Mouse (Mus musculus): ENCODE measurements around the gene Xab2. TPM values are rescaled to one million over a fixed set of nuclear protein-coding genes. Genes with fewer than 3 reads are reported as not detected.

Gene Xab2
- polyA plus RNA-seq, 1 experiment from 2014 or later: 65.1 TPM

- Histone ChIP-seq H3K27ac (no peak overlapping the region), H3K9me3 (no peaks in the 10 kb centered on the region), H3K4me2 (replicated peaks) (no peak overlapping the region), H3K4me1 (no peaks in the 10 kb centered on the region), H3K27me3 (no peaks in the 10 kb centered on the region), H3K4me3 (no peak overlapping the region), H3K36me3 (no peaks in the 10 kb centered on the region), H3K9ac (no peak overlapping the region)
- no peak for ATAC-seq (ENCODE audit: insufficient number of reproducible peaks, insufficient read depth, low FRiP score, low TSS enrichment)
- 78% methylated on average over 4 of the region's 4 CpGs for WGBS
Measured at GRCm38 (mm10) chr8:3647561-3647960, 26.4 kb upstream of the Xab2 start.

GRCm38 (mm10) chr8:3646824-3647531 is 25.9 kb upstream of the Xab2 start:
- WGBS: 78% methylated on average over 6 of the region's 6 CpGs
- H3K9me3 ChIP-seq: no peaks in the 10 kb centered on the region
- no peak overlapping the region for H3K4me3 ChIP-seq
- no peaks in the 10 kb centered on the region for H3K27me3 ChIP-seq
- no peaks in the 10 kb centered on the region for H3K36me3 ChIP-seq
- no peaks in the 10 kb centered on the region for H3K4me1 ChIP-seq
- H3K4me2 ChIP-seq (replicated peaks): no peak overlapping the region
- H3K27ac ChIP-seq: no peak overlapping the region
- H3K9ac ChIP-seq: no peak overlapping the region
- no peak for ATAC-seq (ENCODE audit: insufficient number of reproducible peaks, insufficient read depth, low FRiP score, low TSS enrichment)

GRCm38 (mm10) chr8:3645804-3646203 is 24.7 kb upstream of the Xab2 start:
- 22% methylated on average over 5 of the region's 5 CpGs for WGBS
- H3K27me3 ChIP-seq: no peaks in the 10 kb centered on the region

GRCm38 (mm10) chr8:3631478-3631875 is 10.4 kb upstream of the Xab2 start:
- peak overlapping the region; percentile 74 for H3K4me2 ChIP-seq (replicated peaks)
- no peak overlapping the region for H3K27ac ChIP-seq
- no peaks in the 10 kb centered on the region for H3K9me3 ChIP-seq
- H3K4me3 ChIP-seq: peak overlapping the region; percentile 51
- peaks cover 26% of the 10 kb centered on the region for H3K27me3 ChIP-seq
- WGBS: 8% methylated on average over 8 of the region's 8 CpGs
- H3K9ac ChIP-seq: no peak overlapping the region
- H3K4me1 ChIP-seq: no peaks in the 10 kb centered on the region
- H3K36me3 ChIP-seq: no peaks in the 10 kb centered on the region
- ATAC-seq (ENCODE audit: insufficient number of reproducible peaks, insufficient read depth, low FRiP score, low TSS enrichment): 0 out of 2 replicates have a peak, but pooled peaks have one; percentile 13

More at GRCm38 (mm10) chr8:3645804-3646203, 24.7 kb upstream of the Xab2 start:
- no peak overlapping the region for H3K4me2 ChIP-seq (replicated peaks)
- no peaks in the 10 kb centered on the region for H3K36me3 ChIP-seq
- no peaks in the 10 kb centered on the region for H3K9me3 ChIP-seq
- H3K27ac ChIP-seq: no peak overlapping the region
- H3K4me1 ChIP-seq: no peaks in the 10 kb centered on the region
- no peak overlapping the region for H3K4me3 ChIP-seq
- no peak for ATAC-seq (ENCODE audit: insufficient number of reproducible peaks, insufficient read depth, low FRiP score, low TSS enrichment)
- H3K9ac ChIP-seq: no peak overlapping the region

GRCm38 (mm10) chr8:3630647-3631477 is 9.7 kb upstream of the Xab2 start, which contains the start of gene Stxbp2:
Stxbp2 (plus strand) TSS chr8:3630955.
- H3K36me3 ChIP-seq: no peaks in the 10 kb centered on the region
- peak within 1 kb of the TSS; percentile 33; the same call in 1 of the 2 replicates for H3K9ac ChIP-seq
- H3K4me2 ChIP-seq (replicated peaks): peak within 1 kb of the TSS; percentile 74
- 6% methylated on average over 47 of the region's 47 CpGs for WGBS
- no peaks in the 10 kb centered on the region for H3K9me3 ChIP-seq
- H3K27ac ChIP-seq: no peak within 1 kb of the TSS
- H3K27me3 ChIP-seq: peaks cover 26% of the 10 kb centered on the region
- 0 out of 2 replicates have a peak, but pooled peaks have one; percentile 67 for ATAC-seq (ENCODE audit: insufficient number of reproducible peaks, insufficient read depth, low FRiP score, low TSS enrichment)
- no peaks in the 10 kb centered on the region for H3K4me1 ChIP-seq
- peak within 1 kb of the TSS; percentile 51 for H3K4me3 ChIP-seq

GRCm38 (mm10) chr8:3628014-3628413 is 6.9 kb upstream of the Xab2 start:
- ATAC-seq (ENCODE audit: insufficient number of reproducible peaks, insufficient read depth, low FRiP score, low TSS enrichment): no peak
- 32% methylated on average over 5 of the region's 5 CpGs for WGBS
- Histone ChIP-seq H3K27ac (no peak overlapping the region), H3K27me3 (peaks cover 26% of the 10 kb centered on the region), H3K4me1 (no peaks in the 10 kb centered on the region), H3K36me3 (no peaks in the 10 kb centered on the region), H3K4me3 (no peak overlapping the region), H3K9ac (no peak overlapping the region), H3K4me2 (replicated peaks) (no peak overlapping the region), H3K9me3 (no peaks in the 10 kb centered on the region)

- Histone ChIP-seq H3K4me3 (no peak overlapping the region), H3K36me3 (no peaks in the 10 kb centered on the region), H3K4me2 (replicated peaks) (no peak overlapping the region), H3K9me3 (no peaks in the 10 kb centered on the region), H3K9ac (no peak overlapping the region), H3K27me3 (peaks cover 25% of the 10 kb centered on the region), H3K27ac (no peak overlapping the region), H3K4me1 (peaks cover 3% of the 10 kb centered on the region; the same call in 1 of the 2 replicates)
- WGBS: 63% methylated on average over 5 of the region's 5 CpGs
- ATAC-seq (ENCODE audit: insufficient number of reproducible peaks, insufficient read depth, low FRiP score, low TSS enrichment): no peak
Measured at GRCm38 (mm10) chr8:3626971-3627370, 5.9 kb upstream of the Xab2 start.

GRCm38 (mm10) chr8:3625445-3625844 is 4.3 kb upstream of the Xab2 start, which contains the start of gene Pcp2:
Pcp2 (minus strand) TSS chr8:3625545.
- no peak for ATAC-seq (ENCODE audit: insufficient number of reproducible peaks, insufficient read depth, low FRiP score, low TSS enrichment)
- Histone ChIP-seq H3K27ac (no peak within 1 kb of the TSS), H3K27me3 (peaks cover 12% of the 10 kb centered on the region), H3K4me2 (replicated peaks) (no peak within 1 kb of the TSS), H3K4me1 (peaks cover 5% of the 10 kb centered on the region), H3K36me3 (no peaks in the 10 kb centered on the region), H3K4me3 (no peak within 1 kb of the TSS), H3K9ac (no peak within 1 kb of the TSS), H3K9me3 (no peaks in the 10 kb centered on the region)
- WGBS: 43% methylated on average over 1 of the region's 1 CpGs

- 0 out of 2 replicates have a peak, but pooled peaks cover 15% of the 10 kb centered on the region for H3K36me3 ChIP-seq
- H3K27me3 ChIP-seq: no peaks in the 10 kb centered on the region
- peak overlapping the region; percentile 57 for H3K9ac ChIP-seq
- H3K4me1 ChIP-seq: peaks cover 13% of the 10 kb centered on the region
- WGBS: 62% methylated on average over 8 of the region's 8 CpGs
- H3K4me2 ChIP-seq (replicated peaks): peak overlapping the region; percentile 71
- no peak for ATAC-seq (ENCODE audit: insufficient number of reproducible peaks, insufficient read depth, low FRiP score, low TSS enrichment)
- H3K9me3 ChIP-seq: no peaks in the 10 kb centered on the region
- H3K4me3 ChIP-seq: peak overlapping the region; percentile 95
- no peak overlapping the region for H3K27ac ChIP-seq
Measured at GRCm38 (mm10) chr8:3622119-3622518, 1.0 kb upstream of the Xab2 start.

- Histone ChIP-seq H3K36me3 (peaks cover 74% of the 10 kb centered on the region), H3K4me3 (no peak overlapping the region), H3K27ac (no peak overlapping the region)
Measured at GRCm38 (mm10) chr8:3609816-3610150, 11.3 kb downstream of the Xab2 start.

GRCm38 (mm10) chr8:3609046-3609815 is 11.9 kb downstream of the Xab2 start:
- no peak overlapping the region for H3K9ac ChIP-seq
- no peaks in the 10 kb centered on the region for H3K27me3 ChIP-seq
- H3K4me1 ChIP-seq: no peaks in the 10 kb centered on the region
- H3K4me3 ChIP-seq: no peak overlapping the region
- 86% methylated on average over 12 of the region's 12 CpGs for WGBS
- no peaks in the 10 kb centered on the region for H3K9me3 ChIP-seq
- H3K36me3 ChIP-seq: peaks cover 68% of the 10 kb centered on the region
- no peak overlapping the region for H3K4me2 ChIP-seq (replicated peaks)
- no peak overlapping the region for H3K27ac ChIP-seq
- ATAC-seq (ENCODE audit: insufficient number of reproducible peaks, insufficient read depth, low FRiP score, low TSS enrichment): no peak

More at GRCm38 (mm10) chr8:3609816-3610150, 11.3 kb downstream of the Xab2 start:
- ATAC-seq (ENCODE audit: insufficient number of reproducible peaks, insufficient read depth, low FRiP score, low TSS enrichment): no peak
- Histone ChIP-seq H3K9ac (no peak overlapping the region), H3K27me3 (no peaks in the 10 kb centered on the region), H3K4me1 (no peaks in the 10 kb centered on the region), H3K9me3 (no peaks in the 10 kb centered on the region), H3K4me2 (replicated peaks) (no peak overlapping the region)
- 75% methylated on average over 6 of the region's 6 CpGs for WGBS
